Mouse (Mus musculus) kidney, postnatal 14 days (tissue): ENCODE results near the gene Adal.

Experiments
- DNase-seq: peaks from one replicate; pipeline ENCODE4 v3.0.0; 2022; ENCODE audit warnings: mixed read lengths

The Adal gene

GRCm38 (mm10) chr2:121183431-121183830 is 43.2 kb downstream of the Adal start:
- no peak for DNase-seq

GRCm38 (mm10) chr2:121184142-121184541 is 43.9 kb downstream of the Adal start:
- DNase-seq = no peak

GRCm38 (mm10) chr2:121188530-121188929 is 48.3 kb downstream of the Adal start:
- no peak for DNase-seq

GRCm38 (mm10) chr2:121195466-121195865 is 55.2 kb downstream of the Adal start:
- no peak for DNase-seq

GRCm38 (mm10) chr2:121204276-121204675 is 64.0 kb downstream of the Adal start:
- no peak for DNase-seq
